Comparison of ENCODE assay signal across 12 mouse cellular contexts in the genomic region with DNA sequence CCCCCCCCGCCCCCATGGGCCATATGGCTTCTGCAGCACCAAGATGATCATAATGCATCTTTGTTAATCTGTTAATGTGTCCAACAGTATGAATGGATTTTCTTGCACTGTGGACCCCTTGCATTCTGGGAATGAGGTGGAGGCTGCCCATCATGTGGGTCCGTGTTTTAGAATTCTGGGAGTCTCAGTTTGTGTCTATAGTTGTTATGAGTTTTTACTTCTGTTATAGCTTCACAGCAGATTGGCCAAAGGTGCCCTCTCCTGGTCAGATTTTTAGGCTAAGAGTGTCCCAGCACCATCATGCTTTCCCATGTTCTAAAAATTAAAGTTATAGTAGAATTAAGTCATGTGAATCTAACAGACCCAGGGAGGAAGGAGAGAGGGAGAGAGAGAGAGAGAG. TPM values are rescaled to one million over a fixed set of nuclear protein-coding genes. Genes with fewer than 3 reads are reported as not detected.
DNase-seq lines count a peak whose midpoint lies in the region; ATAC-seq and TF ChIP-seq lines count a peak whose summit lies in the region.
"Had no signal": no experiment of that assay in that cellular context is flagged by ENCODE, and none has a peak within 500 bp of the region (broad histone marks: within the 10 kb centered on the region; RNA-seq: fewer than 3 reads in every experiment).

No protein-coding gene starts in this region.

- H3K9me3 ChIP-seq in heart, embryonic 12.5 days (replicated peaks) = no peaks in the 10 kb centered on the region
- no peaks in the 10 kb centered on the region for H3K9me3 ChIP-seq in liver, embryonic 14.5 days (ENCODE audit: control insufficient read depth, low read length)
- H3K9me3 ChIP-seq in liver, embryonic 12.5 days (replicated peaks) = no peaks in the 10 kb centered on the region
- H3K9me3 ChIP-seq: embryonic facial prominence, embryonic 10.5 days; forebrain, embryonic 13.5 days; lung, embryonic 15.5 days had no signal

- no peak overlapping the region for H3K27ac ChIP-seq in heart, embryonic 12.5 days (ENCODE audit: poor library complexity, severe bottlenecking)
- H3K27ac ChIP-seq in liver, embryonic 14.5 days = no peak overlapping the region
- H3K27ac ChIP-seq in liver, embryonic 12.5 days = no peak overlapping the region
- H3K27ac ChIP-seq: embryonic facial prominence, embryonic 10.5 days; forebrain, embryonic 13.5 days; lung, embryonic 15.5 days had no signal

- no peak overlapping the region for H3K9ac ChIP-seq in heart, embryonic 12.5 days
- no peak overlapping the region for H3K9ac ChIP-seq in liver, embryonic 14.5 days (replicated peaks)
- H3K9ac ChIP-seq in liver, embryonic 12.5 days = no peak overlapping the region
- H3K9ac ChIP-seq: forebrain, embryonic 13.5 days; lung, embryonic 15.5 days had no signal

- no peaks in the 10 kb centered on the region for H3K4me1 ChIP-seq in heart, embryonic 12.5 days (replicated peaks)
- no peaks in the 10 kb centered on the region for H3K4me1 ChIP-seq in liver, embryonic 14.5 days (replicated peaks; ENCODE audit: control insufficient read depth in 2 of 2, insufficient read depth in 2 of 2, low read length in 1 of 2)
- no peaks in the 10 kb centered on the region for H3K4me1 ChIP-seq in liver, embryonic 12.5 days
- H3K4me1 ChIP-seq: embryonic facial prominence, embryonic 10.5 days; forebrain, embryonic 13.5 days; lung, embryonic 15.5 days had no signal

- H3K4me3 ChIP-seq in heart, embryonic 12.5 days = no peak overlapping the region
- no peak overlapping the region for H3K4me3 ChIP-seq in liver, embryonic 14.5 days (ENCODE audit: insufficient read depth in 1 of 2, low read depth in 2 of 2, low read length in 2 of 2)
- no peak overlapping the region for H3K4me3 ChIP-seq in liver, embryonic 12.5 days
- H3K4me3 ChIP-seq: embryonic facial prominence, embryonic 10.5 days; forebrain, embryonic 13.5 days; lung, embryonic 15.5 days had no signal

- TF ChIP-seq EP300 in liver, embryonic 14.5 days (IDR thresholded peaks at IDR 0.05; ENCODE audit: low read depth) = no peak

- ATAC-seq in heart, embryonic 12.5 days (ENCODE audit: insufficient number of reproducible peaks, low FRiP score) = no peak
- ATAC-seq in liver, embryonic 14.5 days (ENCODE audit: insufficient read depth) = no peak
- no peak for ATAC-seq in liver, embryonic 12.5 days
- ATAC-seq: forebrain, embryonic 13.5 days; intestine, embryonic 16.5 days had no signal

- DNase-seq in heart, adult 11 months = peak; percentile 85
- DNase-seq in liver, embryonic 14.5 days (ENCODE audit: low read depth in 3 of 3, low spot score in 3 of 3) = no peak
- peak; percentile 32 for DNase-seq in A20 (ENCODE audit: low read depth, low spot score)
- DNase-seq in brain, adult 2 months (ENCODE audit: low read depth, low spot score) = peak; percentile 67
- DNase-seq in retina, postnatal 1 day = no peak
- DNase-seq: adrenal gland, postnatal 25 days had no signal

- H3K27me3 ChIP-seq in heart, embryonic 12.5 days (replicated peaks) = no peaks in the 10 kb centered on the region
- H3K27me3 ChIP-seq in liver, embryonic 14.5 days (ENCODE audit: control insufficient read depth, insufficient read depth, low read length) = no peaks in the 10 kb centered on the region
- H3K27me3 ChIP-seq in liver, embryonic 12.5 days (replicated peaks) = no peaks in the 10 kb centered on the region
- H3K27me3 ChIP-seq: forebrain, embryonic 13.5 days; lung, embryonic 15.5 days had no signal

- WGBS in heart, embryonic 12.5 days = 46% methylated on average over 2 of the region's 2 CpGs
- 29% methylated on average over 2 of the region's 2 CpGs for WGBS in liver, embryonic 14.5 days (ENCODE audit: insufficient replicate concordance)
- WGBS in liver, embryonic 12.5 days (ENCODE audit: insufficient replicate concordance) = 17% methylated on average over 2 of the region's 2 CpGs

- H3K36me3 ChIP-seq in heart, embryonic 12.5 days = no peaks in the 10 kb centered on the region
- no peaks in the 10 kb centered on the region for H3K36me3 ChIP-seq in liver, embryonic 14.5 days (replicated peaks; ENCODE audit: control insufficient read depth, insufficient read depth, low read depth)
- H3K36me3 ChIP-seq in liver, embryonic 12.5 days = no peaks in the 10 kb centered on the region
- H3K36me3 ChIP-seq: embryonic facial prominence, embryonic 10.5 days; lung, embryonic 15.5 days had no signal

- TF ChIP-seq CTCF in liver, embryonic 14.5 days (IDR thresholded peaks at IDR 0.05; ENCODE audit: low read depth) = 0 out of 2 replicates have a peak, but pooled peaks have one; percentile 15

- H3K4me2 ChIP-seq in heart, embryonic 12.5 days = no peak overlapping the region
- no peak overlapping the region for H3K4me2 ChIP-seq in liver, embryonic 14.5 days (ENCODE audit: low read depth)
- H3K4me2 ChIP-seq in liver, embryonic 12.5 days = no peak overlapping the region
- H3K4me2 ChIP-seq: forebrain, embryonic 13.5 days; lung, embryonic 15.5 days had no signal

RNA-seq across cellular contexts. Expression of a gene that starts 3.9 kb away (rescaled TPM):
- not detected in 2 replicates for polyA plus RNA-seq in heart, embryonic 12.5 days (2016; fragmentation: Nextera tagmentation; extraction: Ambion mirVana)
- not detected in 2 replicates for polyA plus RNA-seq in liver, embryonic 14.5 days (2012; rRNA removed)
- polyA plus RNA-seq in liver, embryonic 14.5 days (2014; fragmentation: Nextera tagmentation; extraction: Ambion mirVana) = not detected in 2 replicates
- not detected in 2 replicates for polyA plus RNA-seq in liver, embryonic 12.5 days (2016; fragmentation: Nextera tagmentation; extraction: Ambion mirVana)
- polyA plus RNA-seq: intestine, embryonic 16.5 days; lung, embryonic 15.5 days had no signal

Comparison
In these comparisons a context has a peak if more than half of its experiments do, and no peak if none do; other contexts are left out.
1. DNase-seq: peak in heart, adult 11 months (single experiment), A20 (single experiment) and brain, adult 2 months (single experiment); none in liver, embryonic 14.5 days (0 of 3) and retina, postnatal 1 day (single experiment).